Mouse (Mus musculus) spleen, adult 2 months (tissue): ENCODE data around the gene Wdr20.

Source experiments
- CTCF ChIP-seq: fragments of 200-500 bp; IDR thresholded peaks from 2 replicates; pipeline ENCODE4 v1.5.1; 2011; ENCODE audit warnings: mild to moderate bottlenecking, inconsistent platforms; ENCODE audit not compliant: insufficient read depth, insufficient read length, insufficient replicate concordance; ENCODE audit errors: extremely low read depth
- POLR2A ChIP-seq: fragments of 200-500 bp; IDR thresholded peaks from 2 replicates; pipeline ENCODE4 v1.6.1; 2011; ENCODE audit warnings: low read depth, low read length, inconsistent platforms

GRCm38 (mm10) chr12:110698080-110698479 lies 39.7 kb upstream of the Wdr20 start:
- no peak for TF ChIP-seq POLR2A
- TF ChIP-seq CTCF = no peak
